Mouse (Mus musculus): ENCODE measurements around the gene Nxph3.

Gene Nxph3

DNA sequence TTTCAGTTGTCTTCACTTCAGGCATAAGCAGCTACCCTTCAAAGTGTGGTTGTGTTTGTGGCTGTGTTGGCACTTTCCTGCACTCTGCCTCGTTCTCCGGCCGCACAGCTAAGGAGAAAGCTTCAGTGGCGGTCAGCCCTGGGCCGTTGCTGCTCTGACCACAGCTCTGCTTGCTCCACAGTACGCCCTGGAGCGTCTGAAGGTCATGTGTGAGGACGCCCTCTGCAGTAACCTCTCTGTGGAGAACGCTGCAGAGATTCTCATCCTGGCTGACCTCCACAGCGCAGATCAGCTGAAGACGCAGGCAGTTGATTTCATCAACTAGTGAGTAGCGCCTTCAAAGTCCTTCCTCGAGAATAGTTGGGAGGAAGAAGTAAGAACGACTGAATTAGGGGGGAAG lies 24.3 kb downstream of the Nxph3 start:
- DNase-seq: no peak

DNA sequence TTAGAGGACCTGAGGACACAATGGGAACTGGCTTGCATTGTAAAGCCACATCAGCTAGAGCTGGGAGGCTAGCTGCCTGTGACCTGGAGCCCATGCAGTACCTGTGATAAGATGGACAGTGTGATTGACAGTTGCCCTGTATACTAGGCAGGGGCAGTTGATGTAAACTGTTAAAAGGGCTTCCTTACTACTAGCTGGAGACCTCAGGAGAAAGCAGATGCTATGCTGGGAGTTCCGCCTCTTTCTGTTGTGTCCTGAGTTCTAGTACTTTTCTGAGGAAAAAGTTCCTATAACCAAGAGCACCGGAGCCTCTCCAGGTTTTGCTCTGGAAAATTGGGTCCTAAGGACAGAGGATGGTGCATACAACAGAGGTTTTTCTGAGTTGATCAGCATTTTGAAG lies 27.1 kb downstream of the Nxph3 start:
- no peak for DNase-seq

DNA sequence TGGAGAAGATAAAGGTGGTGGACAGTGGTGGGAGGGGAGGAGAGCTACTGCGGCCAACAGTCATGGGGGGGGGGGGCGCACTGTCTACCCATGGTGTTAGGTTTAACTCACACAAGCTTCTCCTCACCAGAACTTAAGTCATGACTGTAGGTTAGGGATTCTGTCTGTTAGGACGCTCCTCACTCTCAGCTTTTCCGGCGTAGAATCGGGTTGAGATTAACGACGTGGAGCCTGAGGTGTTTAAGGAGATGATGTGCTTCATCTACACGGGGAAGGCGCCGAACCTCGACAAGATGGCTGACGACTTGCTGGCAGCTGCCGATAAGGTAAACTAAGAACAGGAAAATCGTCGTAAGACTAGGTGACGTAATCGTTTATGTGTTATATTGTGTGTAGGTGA lies 28.7 kb downstream of the Nxph3 start:
- no peak for DNase-seq

DNA sequence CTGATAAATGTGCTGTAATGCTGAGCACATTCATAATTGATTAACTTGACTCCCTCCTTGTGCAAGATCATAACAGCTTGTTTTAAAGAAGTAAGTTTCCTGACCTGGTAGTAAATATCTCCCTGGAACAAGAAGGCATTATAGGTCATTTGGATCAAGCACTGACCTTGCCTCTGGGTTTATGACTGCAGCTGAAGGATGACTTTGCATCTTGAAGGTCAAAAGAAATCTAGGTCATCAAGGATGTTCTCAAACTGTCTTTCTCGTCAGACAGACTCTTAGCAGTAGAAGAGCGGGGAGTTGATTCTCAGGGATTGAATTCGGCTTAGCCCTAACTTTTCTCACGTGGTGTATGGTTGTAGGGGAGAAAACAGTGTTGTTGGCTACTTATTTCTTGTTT lies 33.7 kb downstream of the Nxph3 start:
- DNase-seq: no peak

DNA sequence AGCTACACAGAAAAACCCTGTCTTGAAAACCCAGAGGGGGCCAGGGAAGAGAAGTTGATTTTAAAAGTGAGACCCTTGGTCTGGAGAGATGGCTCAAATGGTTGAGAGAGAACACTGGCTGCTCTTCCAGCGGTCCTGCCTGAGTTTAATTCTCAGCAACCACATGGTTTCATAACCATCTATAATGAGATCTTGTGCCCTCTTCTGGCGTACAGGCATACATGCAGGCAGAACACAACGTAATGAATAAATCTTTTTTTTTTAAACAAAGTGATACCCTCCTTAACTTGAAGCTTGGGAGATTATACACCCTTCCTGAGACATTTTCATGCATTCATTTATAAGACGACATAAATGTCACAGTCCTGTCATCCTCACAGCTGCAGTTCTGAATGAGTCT lies 34.9 kb downstream of the Nxph3 start:
- DNase-seq: no peak

DNA sequence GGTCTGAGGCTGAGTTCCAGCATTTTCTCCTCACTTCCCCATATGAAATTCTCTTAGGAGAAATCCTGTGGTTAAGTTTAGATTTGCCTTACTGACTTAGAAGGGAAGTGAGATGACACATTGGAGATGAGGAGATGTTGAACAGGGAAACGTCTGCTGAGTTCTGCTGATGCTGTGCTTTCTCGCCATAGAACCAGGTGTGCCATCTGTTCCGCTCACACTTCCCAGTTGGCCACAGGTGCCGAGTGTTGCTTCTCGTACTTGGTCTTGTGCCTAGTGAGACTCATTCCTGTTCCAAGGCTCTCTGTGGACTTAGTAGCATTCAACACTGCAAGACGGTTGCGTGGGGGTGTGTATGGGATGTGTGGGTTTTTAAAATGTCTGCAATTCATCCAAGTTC lies 38.0 kb downstream of the Nxph3 start:
- DNase-seq: peak; percentile 89

DNA sequence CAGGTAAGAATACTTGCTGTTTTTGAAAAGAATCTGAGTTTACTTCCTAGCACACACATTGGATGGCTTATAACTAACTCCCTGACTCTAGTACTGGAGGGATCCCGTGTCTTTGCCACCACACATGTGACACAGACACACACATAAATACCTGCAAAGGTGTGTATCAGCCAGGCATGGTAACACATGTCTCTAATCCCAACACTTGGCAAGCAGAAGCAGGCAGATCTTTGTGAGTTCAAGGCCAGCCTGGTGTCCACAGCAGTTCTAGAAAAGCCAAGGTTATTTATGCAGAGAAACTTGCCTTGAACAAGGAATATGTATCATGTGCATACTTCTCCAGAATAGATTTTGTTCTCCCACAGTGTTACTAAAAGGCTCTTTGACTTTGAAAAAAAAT lies 40.9 kb downstream of the Nxph3 start:
- DNase-seq: no peak

DNA sequence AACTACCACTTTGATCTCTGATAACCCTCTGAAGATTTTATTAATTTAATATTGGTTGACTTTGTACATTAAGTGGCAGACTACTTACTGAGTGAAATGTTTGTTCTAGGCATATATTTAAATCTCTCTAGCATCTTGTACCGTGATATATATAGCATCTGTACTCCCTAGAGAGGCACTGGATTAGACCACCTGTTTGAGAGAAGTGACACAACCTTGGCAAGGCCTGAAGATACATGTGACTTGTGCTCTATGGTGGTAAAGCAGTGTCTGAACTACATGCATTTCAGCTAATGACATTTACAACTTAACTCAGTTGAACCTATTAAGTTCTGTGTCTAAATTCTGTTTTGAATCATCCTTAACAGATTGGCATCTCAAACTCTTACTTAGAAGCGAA lies 41.4 kb downstream of the Nxph3 start:
- DNase-seq: no peak

DNA sequence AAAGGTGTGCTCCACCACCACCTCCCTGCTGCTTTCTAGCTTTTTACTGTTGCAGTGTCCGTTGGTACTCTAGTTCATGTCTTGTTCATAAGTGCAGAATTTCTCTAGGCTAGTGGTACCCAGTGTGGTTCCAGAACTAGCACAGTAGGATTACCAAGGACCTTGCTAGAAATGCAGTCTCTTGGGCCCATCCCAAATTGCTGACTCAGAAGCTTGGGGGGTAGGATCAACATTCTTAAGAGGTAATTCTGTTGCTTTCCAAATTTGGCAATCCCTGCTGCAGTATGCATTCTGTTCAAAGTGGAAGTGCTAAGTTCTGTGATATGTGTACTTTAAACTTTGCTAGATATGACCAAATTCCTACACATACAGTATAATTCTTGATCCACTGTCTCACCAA lies 46.6 kb downstream of the Nxph3 start:
- no peak for DNase-seq

DNA sequence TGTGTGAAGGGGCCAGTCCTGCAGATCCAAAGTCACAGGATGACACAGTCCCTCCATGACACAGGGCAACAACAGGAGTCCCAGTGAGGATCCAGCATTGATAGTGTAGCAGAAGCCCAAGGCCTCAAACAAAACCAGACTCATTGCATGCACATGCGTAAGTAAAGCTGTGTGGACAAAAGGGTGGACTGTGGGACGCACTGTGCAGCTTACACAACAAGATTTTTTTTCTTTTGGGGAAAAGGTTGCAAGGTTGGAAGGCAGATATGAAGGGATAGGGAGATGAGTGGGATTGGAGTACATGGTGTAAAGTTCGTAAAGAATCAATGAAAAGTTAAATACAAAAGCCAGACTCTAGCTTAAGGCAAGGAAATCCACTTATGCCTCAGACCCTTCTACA lies 52.2 kb downstream of the Nxph3 start:
- no peak for DNase-seq

DNA sequence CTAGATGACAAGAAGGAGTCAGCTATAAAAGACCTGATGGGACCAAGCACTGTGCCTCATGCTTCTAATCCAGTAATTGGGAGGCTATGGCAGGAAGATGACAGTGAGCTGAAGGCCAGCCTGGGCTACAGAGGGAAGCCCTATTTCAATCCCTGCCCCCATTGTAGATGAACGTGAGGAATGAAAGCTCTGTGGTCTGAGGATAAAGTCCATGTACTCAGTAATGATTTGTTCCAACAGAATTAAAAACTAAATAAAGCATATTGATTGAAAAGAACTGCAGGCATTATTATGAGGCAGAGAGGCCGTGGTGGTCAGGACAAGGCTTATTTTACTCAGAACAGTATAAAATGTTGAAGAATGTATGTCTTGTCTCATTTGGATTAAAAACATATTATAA lies 53.5 kb downstream of the Nxph3 start:
- no peak for DNase-seq

Data from right cerebral cortex, adult 18-20 months (tissue).